Mouse (Mus musculus) liver, postnatal 0 days (tissue): ENCODE data around the gene Gm17604. TPM values are rescaled to one million over a fixed set of nuclear protein-coding genes. Genes with fewer than 3 reads are reported as not detected.

Source experiments
- ATAC-seq: fragments of 200-750 bp; cut with Nextera tagmentation; 2 replicates; pipeline ENCODE4 v1.8.0; 2017; ENCODE audit warnings: mild to moderate bottlenecking, moderate library complexity
- DNase-seq: peaks from one replicate; pipeline ENCODE4 v3.0.0-alpha.2; 2016
- H3K27ac ChIP-seq: fragments of 300-500 bp; sonication (generic); 2 replicates; pipeline ENCODE4 v1.5.1; 2014; ENCODE audit warnings: antibody characterized with exemption, moderate library complexity, mild to moderate bottlenecking, low read depth
- H3K27me3 ChIP-seq: fragments of 300-500 bp; sonication (generic); 2 replicates; pipeline ENCODE4 v1.6.1; 2014; ENCODE audit warnings: low read length, control low read depth, mixed read lengths; ENCODE audit not compliant: insufficient read depth
- H3K36me3 ChIP-seq: fragments of 300-500 bp; sonication (generic); replicated peaks from 2 replicates; pipeline ENCODE4 v1.6.1; 2014; ENCODE audit warnings: mild to moderate bottlenecking, control low read depth, low read length, moderate library complexity, mixed read lengths; ENCODE audit not compliant: insufficient read depth
- H3K4me1 ChIP-seq: fragments of 300-500 bp; sonication (generic); 2 replicates; pipeline ENCODE4 v1.6.1; 2014; ENCODE audit warnings: antibody characterized with exemption, mild to moderate bottlenecking, control low read depth; ENCODE audit not compliant: insufficient read depth
- H3K4me2 ChIP-seq: fragments of 300-500 bp; sonication (generic); 2 replicates; pipeline ENCODE4 v1.6.1; 2014; ENCODE audit warnings: low read depth, mild to moderate bottlenecking, low read length, moderate library complexity, mixed read lengths
- H3K4me3 ChIP-seq: fragments of 300-500 bp; sonication (generic); 2 replicates; pipeline ENCODE4 v1.5.1; 2014; ENCODE audit warnings: low read depth, low read length
- H3K9ac ChIP-seq: fragments of 300-500 bp; sonication (generic); replicated peaks from 2 replicates; pipeline ENCODE4 v1.6.1; 2014; ENCODE audit warnings: mild to moderate bottlenecking, moderate library complexity
- H3K9me3 ChIP-seq: fragments of 300-500 bp; sonication (generic); 2 replicates; pipeline ENCODE4 v1.6.1; 2016; ENCODE audit warnings: mild to moderate bottlenecking, control low read depth, low read length, mixed read lengths
- CTCF ChIP-seq: sonication (generic); IDR thresholded peaks from 2 replicates; pipeline ENCODE4 v1.5.1; 2016; ENCODE audit warnings: antibody characterized with exemption, low read depth
- EP300 ChIP-seq: IDR thresholded peaks from 2 replicates; pipeline ENCODE4 v1.6.1; 2016; ENCODE audit warnings: antibody characterized with exemption, low read depth, mild to moderate bottlenecking
- WGBS: fragments of 180-500 bp; shearing (Covaris S2); extraction: QIAGEN DNeasy Blood & Tissue Kit; methylation state at CpG from one replicate; pipeline ENCODE4 v1.1.7; 2014; ENCODE audit not compliant: insufficient replicate concordance; 5-methylcytosine and 5-hydroxymethylcytosine counted together
- polyA plus RNA-seq: library from polyadenylated mRNA; unstranded; fragments of >200 nt; fragmentation: Nextera tagmentation; extraction: Ambion mirVana; gene quantifications from 2 replicates; pipeline ENCODE4 v1.2.1, GENCODE M21; 2015

The Gm17604 gene
- not detected in 2 replicates for polyA plus RNA-seq

DNA sequence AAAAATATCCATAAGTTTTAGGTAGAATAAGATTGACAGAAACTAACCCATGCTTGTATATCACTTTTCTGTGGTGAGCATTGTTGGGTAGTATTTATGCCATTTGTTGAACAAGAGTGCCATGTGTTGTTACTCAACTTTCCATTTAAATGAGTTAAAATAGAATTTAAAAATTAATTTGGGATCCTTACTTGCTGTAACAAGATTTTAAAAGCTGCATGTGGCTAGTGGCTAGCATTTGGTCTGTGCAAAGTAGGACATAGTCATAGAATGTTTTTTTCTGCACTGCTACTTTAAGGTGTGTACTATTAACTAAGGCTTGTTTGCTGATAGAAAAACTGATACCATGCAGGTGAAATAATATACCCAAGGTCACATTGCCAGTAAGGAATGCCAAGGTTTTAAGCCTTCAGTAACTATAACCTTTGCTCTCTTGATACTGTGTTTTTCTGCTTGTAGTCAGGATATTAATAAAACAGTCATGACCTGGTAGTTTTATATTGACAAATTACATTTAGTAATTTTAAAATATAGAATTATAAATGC is at the start of gene Gm17604:
Gene Gm17604 (minus strand): TSS at position 51 of the 546 bp plus-strand sequence.
- Histone ChIP-seq H3K9ac (no peak within 1 kb of the TSS), H3K36me3 (no peaks in the 10 kb centered on the region), H3K27me3 (no peaks in the 10 kb centered on the region), H3K9me3 (no peaks in the 10 kb centered on the region), H3K4me3 (no peak within 1 kb of the TSS), H3K4me1 (no peaks in the 10 kb centered on the region), H3K4me2 (no peak within 1 kb of the TSS), H3K27ac (no peak within 1 kb of the TSS)
- TF ChIP-seq CTCF (no peak), EP300 (no peak)
- no peak for ATAC-seq
- DNase-seq, result no peak

GRCm38 (mm10) chrX:165049929-165050328 is 45.3 kb upstream of the Gm17604 start:
- Histone ChIP-seq H3K27ac (no peak overlapping the region), H3K4me2 (no peak overlapping the region), H3K36me3 (no peaks in the 10 kb centered on the region), H3K27me3 (no peaks in the 10 kb centered on the region), H3K9ac (no peak overlapping the region), H3K4me3 (no peak overlapping the region), H3K9me3 (no peaks in the 10 kb centered on the region), H3K4me1 (no peaks in the 10 kb centered on the region)
- ATAC-seq (peak; percentile 96), DNase-seq (peak; percentile 24)
- 67% methylated on average over 1 of the region's 1 CpGs for WGBS
- no peak for TF ChIP-seq EP300
- TF ChIP-seq CTCF, result no peak

DNA sequence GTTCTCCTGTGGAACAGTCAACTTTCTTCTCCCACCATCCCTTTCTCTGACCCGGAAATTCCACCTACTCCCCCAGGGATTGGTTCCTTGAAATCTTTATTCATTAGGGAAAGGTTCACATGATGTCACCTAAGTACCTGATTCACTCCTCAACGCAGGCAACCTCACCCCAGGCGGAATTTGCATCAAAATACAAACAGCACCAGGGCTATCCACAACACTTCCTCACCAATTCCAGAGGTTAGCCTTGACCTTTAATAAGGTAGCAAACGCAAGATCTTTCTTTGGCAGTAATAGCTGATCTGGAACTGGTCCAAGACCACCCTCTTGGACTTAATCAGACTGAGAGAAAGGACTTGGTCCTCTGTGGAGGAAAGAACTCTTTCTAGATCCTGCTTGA is 1.5 kb downstream of the Gm17604 start:
- no peak for TF ChIP-seq CTCF
- TF ChIP-seq EP300, result no peak

GRCm38 (mm10) chrX:164980193-164980775 is 24.3 kb downstream of the Gm17604 start, which contains the start of the genes Mospd2 and Fancb:
Gene Mospd2 (minus strand): TSS chrX:164980375.
Gene Fancb (plus strand): TSS chrX:164980592.
- DNase-seq, result peak; percentile 86
- H3K36me3 ChIP-seq, result no peaks in the 10 kb centered on the region
- H3K4me3 ChIP-seq, result peak within 1 kb of the TSS; percentile 58
- peak; percentile 97 for ATAC-seq
- peak within 1 kb of the TSS; percentile 68; the same call in 1 of the 2 replicates for H3K27ac ChIP-seq
- no peaks in the 10 kb centered on the region for H3K4me1 ChIP-seq
- H3K4me2 ChIP-seq, result peak within 1 kb of the TSS; percentile 69
- H3K9me3 ChIP-seq, result no peaks in the 10 kb centered on the region
- TF ChIP-seq EP300 (no peak), CTCF (no peak)
- H3K9ac ChIP-seq, result peak within 1 kb of the TSS; percentile 60
- no peaks in the 10 kb centered on the region for H3K27me3 ChIP-seq
- 13% methylated on average over 26 of the region's 26 CpGs for WGBS

More for the DNA sequence above, 1.5 kb downstream of the Gm17604 start:
- ATAC-seq, result no peak
- Histone ChIP-seq H3K4me2 (no peak overlapping the region), H3K27me3 (no peaks in the 10 kb centered on the region), H3K9ac (no peak overlapping the region), H3K4me1 (no peaks in the 10 kb centered on the region), H3K4me3 (no peak overlapping the region), H3K36me3 (no peaks in the 10 kb centered on the region), H3K9me3 (no peaks in the 10 kb centered on the region), H3K27ac (no peak overlapping the region)
- DNase-seq, result no peak
- WGBS, result 39% methylated on average over 4 of the region's 4 CpGs

- 76% methylated on average over 2 of the region's 2 CpGs for WGBS
- no peak for ATAC-seq
- Histone ChIP-seq H3K36me3 (no peaks in the 10 kb centered on the region), H3K9ac (no peak overlapping the region), H3K9me3 (no peaks in the 10 kb centered on the region), H3K27ac (no peak overlapping the region), H3K4me3 (no peak overlapping the region), H3K27me3 (no peaks in the 10 kb centered on the region), H3K4me1 (no peaks in the 10 kb centered on the region), H3K4me2 (peak overlapping the region; percentile 69; the same call in 1 of the 2 replicates)
- DNase-seq, result no peak
- TF ChIP-seq EP300, result no peak
- TF ChIP-seq CTCF, result no peak
Observed at GRCm38 (mm10) chrX:164978866-164979265, 25.8 kb downstream of the Gm17604 start.

DNA sequence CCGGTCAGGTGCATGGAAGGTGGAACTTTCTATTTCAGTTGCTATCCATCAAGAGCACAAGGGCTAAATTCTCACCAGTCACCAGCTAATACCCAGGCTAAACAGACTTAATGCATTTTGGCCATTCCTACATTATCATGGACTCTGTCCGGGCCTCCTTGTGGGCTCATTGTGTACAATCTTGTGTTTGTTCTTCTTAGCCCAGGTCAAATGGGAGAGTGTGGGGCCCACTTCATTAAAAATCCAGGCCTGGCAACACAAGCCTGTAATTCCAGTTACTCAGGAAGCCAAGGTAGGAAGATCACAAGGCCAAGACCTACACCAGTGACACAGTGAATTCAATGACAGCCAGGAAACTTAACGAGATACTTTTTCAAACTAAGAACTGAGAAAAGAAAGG is 33.4 kb downstream of the Gm17604 start:
- Histone ChIP-seq H3K9me3 (no peaks in the 10 kb centered on the region), H3K4me3 (no peak overlapping the region), H3K4me1 (no peaks in the 10 kb centered on the region), H3K9ac (no peak overlapping the region), H3K27me3 (no peaks in the 10 kb centered on the region), H3K4me2 (no peak overlapping the region), H3K36me3 (no peaks in the 10 kb centered on the region), H3K27ac (no peak overlapping the region)
- 79% methylated on average over 3 of the region's 3 CpGs for WGBS
- DNase-seq (no peak), ATAC-seq (no peak)
- TF ChIP-seq EP300 (no peak), CTCF (no peak)
